Mouse (Mus musculus): ENCODE measurements around the gene Ints11. TPM values are rescaled to one million over a fixed set of nuclear protein-coding genes. Genes with fewer than 3 reads are reported as not detected.

Gene Ints11
- total and polyA plus RNA-seq, 3 experiments = 77.1 to 103 (median 83.9) TPM

DNA sequence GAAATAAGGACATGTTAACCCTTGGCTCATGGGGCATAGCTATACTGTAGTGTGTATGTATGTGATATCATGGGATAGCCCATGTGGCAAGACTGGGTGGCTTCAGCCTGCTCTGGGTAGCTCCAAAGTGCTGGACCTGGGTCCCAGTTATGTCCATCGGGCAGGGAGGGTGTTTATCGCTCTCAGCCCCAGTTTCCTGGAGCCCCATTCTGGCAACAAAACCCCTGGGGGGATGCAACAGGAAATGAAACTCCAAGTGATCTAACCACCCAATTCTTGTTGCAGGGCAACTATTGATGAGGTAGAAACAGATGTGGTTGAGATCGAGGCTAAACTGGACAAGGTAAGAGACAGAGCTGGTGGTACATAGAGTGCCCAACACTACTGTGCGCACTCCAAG, 26.5 kb downstream of the Ints11 start:
- Histone ChIP-seq H3K4me1 (ENCODE audit: control insufficient read depth in 1 of 2, insufficient read depth in 2 of 2) (peaks cover 23 to 40% of the 10 kb centered on the region in 2 experiments), H3K27me3 (replicated peaks) (no peaks in the 10 kb centered on the region), H3K27ac (ENCODE audit: insufficient read depth, low read depth) (no peak overlapping the region), H3K36me3 (replicated peaks in 1 of 2; ENCODE audit: control insufficient read depth in 1 of 2, insufficient read depth in 1 of 2, low read length in 1 of 2) (peaks cover 25 to 47% of the 10 kb centered on the region in 2 experiments), H3K9ac (ENCODE audit: insufficient read depth, low read depth) (no peak overlapping the region), H3K79me2 (replicated peaks; ENCODE audit: control insufficient read depth, extremely low read depth, insufficient read depth, poor library complexity, severe bottlenecking) (peaks cover 13% of the 10 kb centered on the region; the same call in 1 of the 2 replicates), H3K4me3 (replicated peaks in 1 of 3; ENCODE audit: low read depth in 2 of 3, low read length in 2 of 3, poor library complexity in 1 of 3) (no peak overlapping the region), H3K4me2 (ENCODE audit: insufficient read depth, low read depth, poor library complexity, severe bottlenecking) (no peak overlapping the region), H3K9me3 (replicated peaks; ENCODE audit: low read length) (peaks cover 3% of the 10 kb centered on the region)
- in situ Hi-C loops (cut with MboI; ENCODE audit: low pct_ligation_motif_present, low pct_unique_long_range_greater_than_20kb, low sequenced_read_pairs) = no loop called here
- dilution Hi-C loops (cut with MboI; ENCODE audit: extremely low pct_ligation_motif_present, extremely low pct_unique_long_range_greater_than_20kb, low sequenced_read_pairs) = no loop called here
- TF ChIP-seq ZC3H11A (IDR thresholded peaks at IDR 0.05; ENCODE audit: low read depth, low read length) (no peak), BHLHE40 (IDR thresholded peaks at IDR 0.05; ENCODE audit: low read depth, low read length) (no peak), ZMIZ1 (IDR thresholded peaks at IDR 0.05; ENCODE audit: low read depth, low read length) (no peak), USF1 (IDR thresholded peaks at IDR 0.05; ENCODE audit: low read depth, low read length) (no peak), MAX (IDR thresholded peaks at IDR 0.05; ENCODE audit: low read length) (no peak)
- DNase-seq (ENCODE audit: extremely low read depth) = no peak

DNA sequence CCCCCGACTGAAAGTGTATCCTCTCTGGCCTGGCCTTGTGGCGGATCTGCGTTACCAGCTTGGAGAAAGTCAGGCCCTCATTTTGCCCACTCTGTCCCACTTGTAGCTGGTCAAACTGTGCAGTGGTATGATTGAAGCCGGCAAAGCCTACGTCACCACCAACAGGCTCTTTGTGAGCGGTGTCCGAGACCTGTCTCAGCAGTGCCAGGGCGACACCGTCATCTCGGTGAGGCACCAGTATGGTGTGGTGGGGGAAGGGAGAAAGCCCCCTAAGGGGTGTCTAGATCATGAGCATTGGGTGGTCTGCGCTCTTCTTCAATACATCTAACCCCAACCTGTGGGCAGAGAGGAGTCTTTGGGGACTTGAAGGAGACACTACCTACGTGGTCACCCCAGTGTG, 27.1 kb downstream of the Ints11 start:
- in situ Hi-C loops (cut with MboI; ENCODE audit: low pct_ligation_motif_present, low pct_unique_long_range_greater_than_20kb, low sequenced_read_pairs) = no loop called here
- TF ChIP-seq POLR2A (IDR thresholded peaks at IDR 0.05; ENCODE audit: low read depth, low read length) (no peak), MAX (IDR thresholded peaks at IDR 0.05; ENCODE audit: low read length) (no peak), JUN (IDR thresholded peaks at IDR 0.05; ENCODE audit: insufficient read depth, low read depth, low read length) (no peak), ETS1 (conservative IDR thresholded peaks at IDR 0.05; ENCODE audit: low read depth, low read length) (no peak), EP300 (IDR thresholded peaks at IDR 0.05; ENCODE audit: low read length) (no peak), SIN3A (IDR thresholded peaks at IDR 0.05; ENCODE audit: low read length) (no peak), GABPA (IDR thresholded peaks at IDR 0.05; ENCODE audit: insufficient replicate concordance, low read depth, low read length) (no peak), MAFK (IDR thresholded peaks at IDR 0.05; ENCODE audit: insufficient replicate concordance, low read length) (no peak), NELFE (IDR thresholded peaks at IDR 0.05; ENCODE audit: low read depth, low read length) (no peak), POLR2AphosphoS2 (IDR thresholded peaks at IDR 0.05; ENCODE audit: low read depth, low read length) (no peak), KAT2A (IDR thresholded peaks at IDR 0.05; ENCODE audit: insufficient replicate concordance, low read length) (no peak), CHD1 (IDR thresholded peaks at IDR 0.05; ENCODE audit: low read depth, low read length) (no peak), ZMIZ1 (IDR thresholded peaks at IDR 0.05; ENCODE audit: low read depth, low read length) (no peak)

More for the DNA sequence above, 27.1 kb downstream of the Ints11 start:
- H3K79me2 ChIP-seq (replicated peaks; ENCODE audit: control insufficient read depth, extremely low read depth, insufficient read depth, poor library complexity, severe bottlenecking) = peaks cover 13% of the 10 kb centered on the region; the same call in 1 of the 2 replicates
- no peak overlapping the region for H3K4me2 ChIP-seq (ENCODE audit: insufficient read depth, low read depth, poor library complexity, severe bottlenecking)
- H3K36me3 ChIP-seq (replicated peaks in 1 of 2; ENCODE audit: control insufficient read depth in 1 of 2, insufficient read depth in 1 of 2, low read length in 1 of 2) = peaks cover 30 to 53% of the 10 kb centered on the region in 2 experiments
- H3K9me3 ChIP-seq (replicated peaks; ENCODE audit: low read length) = peaks cover 3% of the 10 kb centered on the region
- H3K27ac ChIP-seq (ENCODE audit: insufficient read depth, low read depth) = no peak overlapping the region
- DNase-seq (ENCODE audit: extremely low read depth) = no peak
- H3K4me1 ChIP-seq (ENCODE audit: control insufficient read depth in 1 of 2, insufficient read depth in 2 of 2) = peaks cover 23 to 40% of the 10 kb centered on the region in 2 experiments
- no peaks in the 10 kb centered on the region for H3K27me3 ChIP-seq (replicated peaks)
- dilution Hi-C loops (cut with MboI; ENCODE audit: extremely low pct_ligation_motif_present, extremely low pct_unique_long_range_greater_than_20kb, low sequenced_read_pairs) = no loop called here
- no peak overlapping the region for H3K4me3 ChIP-seq (replicated peaks in 1 of 3; ENCODE audit: low read depth in 2 of 3, low read length in 2 of 3, poor library complexity in 1 of 3)
- H3K9ac ChIP-seq (ENCODE audit: insufficient read depth, low read depth) = no peak overlapping the region

Measured in CH12.LX (cell line).